Mouse (Mus musculus): ENCODE data around the gene Npc1l1.

- TF ChIP-seq CTCF (IDR thresholded peaks at IDR 0.05; ENCODE audit: low read depth) (no peak), EP300 (IDR thresholded peaks at IDR 0.05; ENCODE audit: low read depth) (no peak)
Measured at GRCm38 (mm10) chr11:6161549-6161948, 68.4 kb downstream of the Npc1l1 start.
